Mouse (Mus musculus) testis, adult 2 months (tissue): Measurements from ENCODE around the gene Metrn.

Experiments used
- CTCF ChIP-seq: fragments of 200-500 bp; IDR thresholded peaks from 2 replicates; pipeline ENCODE4 v1.5.1; 2012; ENCODE audit warnings: low read depth, mild to moderate bottlenecking, inconsistent platforms, low read length, moderate library complexity; ENCODE audit not compliant: control insufficient read depth, insufficient read depth, insufficient replicate concordance
- POLR2A ChIP-seq: fragments of 200-500 bp; IDR thresholded peaks from 2 replicates; pipeline ENCODE4 v1.6.1; 2012; ENCODE audit warnings: low read depth, mild to moderate bottlenecking, inconsistent platforms, low read length, moderate library complexity; ENCODE audit not compliant: control insufficient read depth

DNA sequence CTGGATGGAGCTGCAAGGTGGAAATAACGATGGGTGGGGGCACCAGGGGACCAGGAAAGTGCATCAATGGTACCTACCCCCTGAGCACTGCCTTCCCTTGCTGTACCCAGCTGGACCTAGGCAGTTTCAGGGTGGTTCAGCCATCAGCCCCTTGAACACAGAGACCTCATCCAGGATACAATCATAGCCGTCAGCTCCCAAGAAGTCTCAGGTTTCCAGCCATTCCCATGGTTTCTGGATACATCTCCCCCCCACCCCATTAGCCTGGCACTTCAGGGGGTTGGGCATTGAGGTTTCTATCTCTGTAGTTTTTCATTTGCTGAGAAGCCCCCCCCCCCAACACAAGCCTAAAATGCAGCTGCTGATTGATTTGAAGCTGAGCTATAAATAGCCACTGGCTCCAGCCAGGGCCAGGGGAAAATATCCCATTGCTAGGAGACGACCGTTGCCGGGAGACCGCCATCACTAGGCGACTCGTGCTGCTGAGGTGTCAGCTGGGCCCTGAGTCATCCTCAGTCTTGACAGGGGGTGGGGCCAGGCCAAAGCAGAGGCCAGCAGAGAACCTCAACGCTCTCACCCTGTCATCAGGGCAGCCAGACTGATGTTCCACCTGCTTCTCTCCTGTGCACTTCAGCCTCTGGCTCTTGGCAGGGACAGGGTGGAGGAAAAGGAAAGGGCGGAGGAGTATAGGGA, 6.0 kb upstream of the Metrn start:
- TF ChIP-seq POLR2A (no peak; the same call in 1 of the 2 replicates), CTCF (no peak)
